Mouse (Mus musculus) frontal cortex, postnatal 25 days (tissue): Measurements from ENCODE around the gene Col6a2.

Experiments
- DNase-seq, 2 experiments: peaks; one replicate each; pipeline ENCODE4 v3.0.0; 2022; ENCODE audit warnings: low spot score in 2 of 2

The Col6a2 gene

DNA sequence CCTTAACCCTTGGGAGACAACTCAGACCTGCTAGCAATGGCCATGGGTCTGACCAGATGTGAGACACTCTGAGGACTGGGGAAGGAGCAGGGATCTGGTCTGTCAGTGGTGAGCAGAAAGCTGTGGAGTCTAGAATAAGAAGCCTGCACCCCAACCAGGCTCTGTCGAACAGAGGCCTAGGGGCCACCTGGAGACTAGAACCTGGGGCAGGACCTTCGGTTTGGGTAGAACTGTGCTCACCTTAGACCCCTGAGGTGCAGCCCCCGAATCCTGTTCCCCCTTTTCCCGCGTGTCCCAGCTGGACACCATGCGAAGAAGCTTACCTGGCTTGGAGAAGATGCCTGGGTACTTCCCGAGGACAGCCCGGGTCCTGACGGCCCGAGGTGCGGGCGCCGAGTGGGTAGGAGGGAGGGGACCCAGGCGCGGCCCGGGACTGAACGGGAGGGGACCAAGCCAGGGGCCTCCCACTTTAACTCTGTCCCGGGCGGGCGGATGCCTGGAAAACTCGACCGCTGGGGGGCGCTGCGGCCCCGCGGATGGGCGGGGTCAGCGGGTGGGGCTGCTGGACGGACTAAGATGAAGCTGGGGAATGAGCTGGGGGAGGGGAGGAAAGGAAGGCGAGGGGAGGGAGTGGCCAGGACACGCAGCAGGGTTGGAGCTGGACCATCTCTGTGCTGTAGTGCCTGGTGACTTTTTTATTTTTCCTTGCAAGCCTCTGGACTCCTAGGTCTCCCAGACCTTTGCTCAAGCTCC, at the start of gene Col6a2:
Col6a2 (minus strand) TSS at position 703 of the 753 bp plus-strand sequence.
- peak; percentile 50 to 68 for DNase-seq

DNA sequence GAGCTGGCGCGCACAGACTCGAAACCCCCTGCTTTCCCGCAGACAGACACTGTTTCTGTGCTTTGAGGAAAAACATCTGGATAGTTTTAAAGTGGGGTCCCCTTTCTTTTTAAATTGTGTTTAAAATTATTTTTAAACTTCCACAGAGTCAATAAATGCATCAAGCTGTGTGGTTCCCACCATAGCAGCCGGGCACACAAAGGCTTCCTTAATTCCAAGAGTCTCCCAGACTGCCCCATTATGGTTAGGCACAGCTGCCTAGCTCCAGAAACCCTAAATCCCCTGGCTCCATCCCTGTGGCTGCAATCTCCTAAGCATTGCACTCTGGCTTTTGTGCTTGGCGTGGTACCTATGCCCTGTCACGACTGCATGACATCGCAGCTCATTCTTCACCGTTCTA, 48.5 kb upstream of the Col6a2 start:
- DNase-seq, result no peak

DNA sequence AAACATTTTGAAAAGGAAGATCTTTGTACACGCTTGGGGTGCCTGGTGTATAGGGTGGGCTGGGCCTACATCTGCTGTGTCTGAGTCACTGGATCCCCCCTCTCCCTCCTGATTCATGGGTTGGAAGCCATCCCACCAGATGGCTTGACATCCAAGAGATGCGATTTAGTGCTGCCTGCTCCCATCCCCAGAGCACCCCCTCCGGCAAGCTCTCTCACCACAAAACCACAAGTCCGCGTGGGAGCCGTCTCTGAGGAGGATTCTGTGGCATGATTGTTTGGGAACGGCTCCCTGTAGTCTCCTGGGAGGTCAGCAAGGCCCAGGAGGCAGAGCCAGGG, 45.5 kb upstream of the Col6a2 start:
- DNase-seq, result peak; percentile 32 to 38

DNA sequence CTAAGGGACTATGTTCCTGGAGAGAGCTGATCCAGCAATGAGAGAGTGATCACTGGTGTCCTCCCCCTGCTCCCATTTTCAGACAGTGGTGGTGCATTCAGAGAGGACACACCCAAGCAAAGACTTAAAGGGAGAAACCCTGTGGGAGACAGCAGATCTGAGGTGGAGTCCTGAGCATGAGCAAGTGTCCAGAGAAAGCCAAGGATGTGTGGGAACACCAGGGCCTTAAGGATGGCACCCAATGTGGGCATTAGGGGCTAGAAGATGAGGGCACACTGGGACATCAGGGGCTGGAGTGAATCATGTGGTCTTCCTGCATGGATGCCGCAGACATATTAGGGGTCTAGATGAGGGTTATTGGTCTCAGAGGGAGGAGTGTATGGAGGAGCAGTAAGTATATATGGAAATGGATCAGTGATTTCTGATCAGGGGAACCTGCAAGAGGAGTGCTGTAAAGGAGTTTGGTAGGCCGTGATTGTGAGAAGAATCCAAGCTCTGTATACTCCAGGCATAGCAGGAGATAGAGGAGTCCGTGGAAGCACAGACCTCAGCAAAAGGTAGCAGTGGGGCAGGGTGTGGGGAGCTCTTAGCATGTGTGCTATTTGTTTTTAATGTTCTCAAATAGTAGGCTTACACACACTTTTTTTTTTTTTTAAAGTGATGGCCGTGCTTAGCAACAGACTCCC, 45.0 kb upstream of the Col6a2 start:
- no peak for DNase-seq

DNA sequence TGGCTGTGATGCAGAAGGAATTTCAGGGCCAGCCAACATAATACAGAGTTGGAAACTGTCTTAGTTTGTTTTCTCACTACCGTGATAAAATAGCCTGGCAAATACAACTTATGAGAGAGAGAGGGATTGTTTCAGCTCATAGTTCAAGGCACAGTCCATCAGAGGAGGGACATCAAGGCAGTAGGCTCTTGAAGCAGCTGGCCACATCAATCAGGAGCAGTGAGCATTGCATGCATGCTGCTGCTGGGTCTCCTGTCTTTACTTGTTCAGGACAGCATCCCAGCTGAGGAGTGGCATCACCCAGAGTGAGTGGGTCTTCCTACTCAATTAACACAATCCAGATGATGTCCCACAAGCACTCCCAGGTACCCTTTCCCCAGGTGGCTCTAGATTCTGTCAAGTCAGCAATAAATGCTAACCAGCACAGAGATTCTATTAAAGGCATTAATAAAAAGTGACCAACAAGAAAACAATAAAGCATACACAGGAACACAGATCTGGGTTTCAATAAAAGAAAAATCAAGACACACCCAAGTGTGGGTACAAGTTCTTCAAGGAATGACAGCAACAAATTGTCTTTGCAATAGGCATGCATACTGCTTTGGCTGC, 43.9 kb upstream of the Col6a2 start:
- no peak for DNase-seq

DNA sequence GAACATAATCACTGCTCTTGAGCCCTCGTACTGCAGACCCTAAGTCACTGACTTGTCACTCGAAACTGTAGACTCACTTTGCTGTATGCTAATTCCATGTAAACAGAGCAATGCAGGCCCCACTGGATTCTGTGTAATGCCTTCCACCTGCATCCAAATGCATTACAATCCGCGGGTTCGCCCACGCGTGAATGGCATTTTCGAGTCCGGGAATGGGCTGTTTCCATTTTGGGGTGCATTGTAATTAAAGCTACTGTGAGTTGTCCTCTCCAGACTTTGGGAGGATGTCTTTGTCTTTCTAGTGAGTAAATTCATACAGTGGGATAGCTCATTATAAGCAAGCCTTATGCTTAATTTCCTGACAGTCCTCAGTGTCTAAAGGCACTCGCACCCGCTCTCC, 42.1 kb upstream of the Col6a2 start:
- no peak for DNase-seq

DNA sequence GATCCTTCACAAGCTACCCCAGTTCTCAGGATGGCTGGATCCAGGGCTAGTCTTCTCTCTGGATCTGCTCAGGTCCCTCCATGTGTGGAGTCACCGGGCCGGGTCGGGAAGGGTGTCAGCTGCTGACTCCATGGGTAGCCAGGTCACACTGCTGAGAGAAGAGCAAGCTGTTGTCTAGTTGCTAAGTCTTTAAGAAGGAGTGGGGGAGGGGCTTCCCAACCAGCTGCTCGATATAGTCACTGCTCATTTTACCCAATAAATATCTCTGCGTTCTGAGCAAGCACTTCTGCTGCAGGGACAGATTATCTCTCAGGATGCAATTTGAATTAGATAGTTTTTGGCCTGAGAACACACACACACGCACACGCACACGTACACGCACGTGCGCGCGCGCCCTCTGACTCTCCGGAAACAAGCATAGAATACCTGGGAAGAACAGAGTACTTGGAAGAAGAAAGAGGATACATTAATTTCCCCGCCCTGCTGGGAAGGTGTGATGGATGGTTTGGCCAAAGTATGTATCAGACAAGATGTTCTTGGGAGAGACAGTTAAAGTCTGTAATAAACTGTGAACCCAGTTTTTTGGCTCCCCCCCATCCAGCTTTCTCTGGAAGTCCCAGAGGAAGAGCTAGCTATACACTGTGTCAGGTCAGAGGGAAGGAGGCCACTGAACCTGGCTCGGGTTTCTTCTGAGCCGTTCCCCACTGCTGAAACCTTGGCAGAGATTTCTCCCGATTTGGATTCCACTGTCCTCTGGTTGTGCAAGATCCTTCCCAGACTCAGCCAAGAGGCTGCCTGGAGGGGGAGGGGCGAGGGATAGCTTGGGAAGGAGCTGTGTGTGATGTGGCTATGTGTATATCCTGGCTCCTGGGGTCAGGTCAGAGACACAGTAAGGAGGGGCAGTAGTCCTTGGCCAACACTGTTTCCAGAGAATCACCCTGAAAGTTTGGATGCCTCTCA, 41.0 kb upstream of the Col6a2 start:
- DNase-seq, result no peak

DNA sequence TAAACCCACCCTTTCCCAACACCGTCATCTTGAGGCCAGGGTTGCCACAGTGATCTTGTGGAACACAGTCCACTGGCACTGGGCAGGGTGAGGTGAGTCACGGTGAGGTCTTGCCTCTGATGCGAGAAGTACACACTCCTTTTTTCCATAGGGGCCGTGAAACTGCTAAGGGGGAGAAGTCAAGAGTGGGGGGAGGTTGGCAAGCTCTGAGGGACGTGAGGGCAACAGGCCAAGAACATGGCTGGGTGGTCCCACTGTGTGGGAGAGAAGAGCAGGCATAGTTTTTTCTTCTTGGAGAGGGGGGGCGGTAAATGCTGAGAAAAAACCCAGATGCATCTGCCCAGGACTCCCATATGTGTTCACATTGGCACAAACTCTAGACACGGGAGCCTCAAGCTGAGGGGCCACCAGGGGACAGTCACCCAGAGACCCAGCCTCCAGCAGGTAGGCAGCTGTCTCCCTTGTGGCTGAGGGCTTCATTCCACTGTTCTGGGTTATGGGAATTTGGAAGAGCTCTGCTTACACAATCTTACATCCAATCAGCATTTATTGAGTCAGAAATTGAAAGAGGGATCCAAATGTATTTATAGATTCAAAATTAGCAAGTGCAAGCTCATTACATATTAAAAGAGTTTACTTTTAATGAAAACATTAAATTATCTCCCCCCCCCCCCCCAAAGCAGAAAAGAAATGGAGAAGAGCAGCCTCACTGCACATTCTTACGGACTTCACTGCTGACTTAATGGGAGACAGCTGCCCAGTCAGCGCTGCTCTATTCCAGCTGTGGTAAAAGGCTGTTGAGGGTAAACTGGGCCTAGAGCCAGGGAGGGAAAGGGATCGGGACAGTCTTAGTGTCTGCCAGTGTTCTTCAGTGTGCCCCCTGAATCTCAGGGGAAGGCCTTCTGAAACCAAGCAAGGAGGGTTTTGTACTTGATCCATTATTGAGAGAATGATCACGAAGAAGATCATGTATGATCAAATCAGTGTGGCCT, 30.2 kb upstream of the Col6a2 start:
- DNase-seq, result no peak

DNA sequence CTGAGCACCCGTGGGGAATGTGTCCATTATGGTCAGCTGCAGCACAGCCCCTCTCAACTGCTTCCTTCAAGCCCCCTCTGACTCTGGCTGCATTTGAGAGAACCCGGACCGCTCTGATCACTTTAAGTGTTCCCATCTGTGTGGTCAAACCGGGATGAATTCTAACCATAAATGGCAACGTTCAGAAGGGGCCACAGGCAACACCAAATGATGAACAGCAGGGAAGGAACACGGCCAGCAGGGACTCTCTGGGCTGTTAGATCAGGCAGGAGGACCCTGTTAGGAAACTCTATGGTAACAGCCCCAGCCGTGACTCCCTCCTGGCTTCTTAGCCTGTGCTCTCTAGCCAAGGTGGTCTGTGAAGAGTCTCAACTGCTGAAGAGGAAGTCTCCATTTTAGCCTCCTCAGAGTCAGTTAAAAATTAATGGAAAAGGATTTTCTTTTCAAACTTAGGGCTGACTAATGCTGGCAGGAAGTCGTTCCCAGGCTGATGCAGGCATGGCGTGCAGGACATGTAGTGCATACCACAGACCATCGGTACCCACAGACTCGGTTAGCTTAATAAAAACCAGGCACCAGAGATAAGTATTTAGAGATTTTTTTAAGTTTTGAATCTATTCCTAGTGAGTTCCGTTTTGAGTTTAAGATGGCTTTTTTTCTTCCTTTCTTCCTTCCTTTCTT, 27.4 kb upstream of the Col6a2 start:
- no peak for DNase-seq

DNA sequence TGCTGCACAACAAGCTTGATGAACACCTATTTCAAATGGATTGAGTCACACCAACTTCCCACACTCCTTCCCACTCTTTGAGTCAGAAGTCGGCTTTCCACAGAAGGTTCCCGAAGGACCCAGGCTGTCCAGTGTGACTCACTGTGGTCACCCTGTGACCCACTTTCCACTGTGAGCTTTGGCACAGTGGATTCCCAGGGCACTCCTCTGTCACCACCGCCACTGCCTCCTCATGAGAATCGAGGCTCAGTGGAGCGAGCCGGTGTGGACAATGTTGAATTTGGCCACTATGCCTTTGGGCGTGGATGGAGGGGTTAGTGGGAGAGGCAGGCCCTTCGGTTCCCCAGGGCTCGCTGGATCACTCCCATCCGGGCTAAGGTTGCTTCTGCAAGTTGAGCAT, 25.3 kb upstream of the Col6a2 start:
- DNase-seq, result no peak

DNA sequence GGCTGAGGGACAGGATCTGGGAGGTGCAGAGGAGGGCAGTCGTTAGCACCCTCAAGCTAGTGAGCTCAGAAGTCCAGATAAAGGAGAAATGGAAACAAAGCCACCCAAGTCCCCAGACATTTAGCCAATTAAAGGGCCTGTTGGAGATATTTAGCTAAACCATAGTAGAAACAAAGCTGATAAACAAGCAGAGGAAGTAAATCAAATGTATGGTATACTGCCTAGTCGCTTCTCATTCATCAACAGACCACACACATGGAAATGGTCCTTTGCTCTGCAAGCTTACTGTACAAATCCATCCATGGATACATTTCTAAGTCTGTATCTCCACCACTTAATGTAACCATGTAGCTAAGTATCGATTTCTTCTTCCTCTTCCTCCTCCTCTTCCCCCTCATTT, 24.0 kb upstream of the Col6a2 start:
- no peak for DNase-seq

DNA sequence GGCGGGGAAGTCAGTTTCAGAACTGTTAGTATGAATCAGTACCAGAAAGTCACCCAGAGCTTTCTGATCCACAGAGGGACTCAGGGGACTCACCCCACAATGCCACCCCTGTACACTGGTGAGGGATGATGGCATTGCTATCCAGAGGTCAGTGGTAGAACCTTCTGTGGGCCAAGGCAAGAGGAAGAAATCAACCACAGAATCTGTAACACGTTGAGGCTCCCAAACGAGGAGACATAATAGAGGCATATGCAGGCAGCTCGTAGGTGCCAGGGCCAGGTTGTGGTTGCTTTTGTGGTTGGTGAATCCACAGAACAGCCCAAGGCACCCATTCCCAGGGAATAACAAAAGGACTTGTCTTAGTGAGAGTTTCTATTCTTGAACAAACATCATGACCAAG, 22.3 kb upstream of the Col6a2 start:
- DNase-seq, result no peak

DNA sequence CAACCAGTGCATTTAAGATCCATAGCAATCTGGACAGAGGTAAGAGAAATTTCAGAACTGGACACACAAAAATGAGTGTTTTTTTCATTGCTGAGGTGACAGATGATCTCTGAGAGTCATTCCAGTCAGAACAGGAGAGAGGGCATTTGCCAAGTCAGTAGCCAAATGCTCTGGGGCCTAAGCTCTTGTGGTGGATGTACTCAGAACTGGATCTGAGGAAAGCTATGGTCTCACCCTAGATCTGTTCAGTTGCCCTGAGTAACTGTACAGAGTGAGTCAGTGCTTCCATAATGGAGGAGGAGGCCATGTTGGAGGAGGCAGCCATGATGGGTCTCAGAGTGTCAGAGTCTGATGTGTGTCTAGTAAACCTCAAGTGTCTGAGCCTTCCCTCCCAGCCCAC, 21.6 kb upstream of the Col6a2 start:
- no peak for DNase-seq

DNA sequence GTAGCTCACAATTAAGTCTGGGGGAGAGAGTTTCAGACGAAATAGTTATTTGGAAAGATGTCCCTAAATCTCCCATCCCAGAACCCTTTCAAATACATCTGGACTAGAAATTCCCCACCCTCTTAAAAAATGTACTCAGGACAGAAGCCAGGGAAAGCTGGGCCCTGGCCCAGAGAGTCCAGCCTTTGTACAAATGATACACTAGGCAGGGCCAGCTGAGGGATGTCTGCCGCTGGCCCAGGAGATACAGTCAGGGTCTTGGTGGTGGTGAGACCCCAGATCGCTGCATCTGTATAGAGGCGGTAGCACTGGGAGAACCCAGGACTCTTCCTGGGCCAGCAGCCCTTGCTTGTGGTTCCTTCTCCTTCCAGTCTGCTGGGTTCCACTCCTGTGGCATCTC, 20.6 kb upstream of the Col6a2 start:
- no peak for DNase-seq

DNA sequence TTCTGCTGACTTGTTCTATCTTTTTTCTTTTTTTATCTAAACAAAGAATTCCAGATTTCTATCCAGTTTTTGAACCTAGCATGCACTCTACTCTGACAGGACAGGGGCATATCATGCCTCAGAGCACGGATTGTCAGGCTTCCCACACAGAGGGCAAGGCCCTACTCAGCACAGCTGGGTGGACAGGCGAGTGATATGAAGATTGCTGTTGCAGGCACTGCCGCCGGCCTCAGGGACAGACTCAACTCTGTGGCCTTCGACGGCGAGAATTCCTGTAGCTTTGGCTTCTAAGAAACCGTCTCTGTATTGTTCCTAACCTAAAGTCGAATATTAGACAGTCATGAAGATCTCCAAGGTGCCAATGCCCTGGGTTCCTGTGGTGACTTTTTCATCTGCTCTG, 20.0 kb upstream of the Col6a2 start:
- no peak for DNase-seq

DNA sequence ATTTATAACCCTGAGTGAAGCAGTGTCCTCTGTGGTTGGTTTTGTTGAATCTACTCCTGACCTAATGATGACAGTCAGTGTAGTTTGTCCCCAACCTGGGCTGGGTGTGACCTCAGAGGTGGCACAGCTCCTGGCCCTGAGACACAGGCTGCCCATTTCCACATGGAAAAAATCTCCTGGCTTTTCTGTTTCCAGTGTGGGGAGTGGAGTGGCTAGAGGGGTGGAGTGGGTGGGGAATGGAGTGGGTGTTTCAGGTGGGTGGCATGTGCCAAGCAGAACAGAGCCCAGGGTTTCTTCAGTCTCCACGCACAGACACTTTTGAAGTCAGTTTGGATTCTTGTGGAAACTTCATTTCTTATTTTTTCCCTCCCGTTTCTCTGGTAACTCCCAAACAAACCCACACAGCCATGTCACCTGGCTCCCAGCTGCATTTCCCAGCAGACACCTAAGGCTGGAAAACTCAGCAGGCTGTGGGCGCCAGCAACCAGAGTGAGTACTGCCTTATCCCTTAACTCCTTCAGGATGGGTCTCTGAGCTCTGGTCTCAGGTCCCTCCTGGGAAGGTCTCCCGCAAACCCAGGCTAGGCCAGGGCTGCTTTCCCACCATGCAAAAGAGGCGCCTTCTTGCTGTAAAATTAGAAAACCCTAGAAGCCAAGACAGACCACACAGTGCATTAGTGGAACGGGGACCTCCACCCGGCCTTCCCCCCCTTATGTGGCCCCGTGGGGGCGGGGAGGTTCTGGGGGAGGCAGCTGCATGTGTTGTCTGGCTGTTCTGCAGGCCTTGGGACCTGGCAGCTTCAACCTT, 19.4 kb upstream of the Col6a2 start:
- DNase-seq, result no peak

DNA sequence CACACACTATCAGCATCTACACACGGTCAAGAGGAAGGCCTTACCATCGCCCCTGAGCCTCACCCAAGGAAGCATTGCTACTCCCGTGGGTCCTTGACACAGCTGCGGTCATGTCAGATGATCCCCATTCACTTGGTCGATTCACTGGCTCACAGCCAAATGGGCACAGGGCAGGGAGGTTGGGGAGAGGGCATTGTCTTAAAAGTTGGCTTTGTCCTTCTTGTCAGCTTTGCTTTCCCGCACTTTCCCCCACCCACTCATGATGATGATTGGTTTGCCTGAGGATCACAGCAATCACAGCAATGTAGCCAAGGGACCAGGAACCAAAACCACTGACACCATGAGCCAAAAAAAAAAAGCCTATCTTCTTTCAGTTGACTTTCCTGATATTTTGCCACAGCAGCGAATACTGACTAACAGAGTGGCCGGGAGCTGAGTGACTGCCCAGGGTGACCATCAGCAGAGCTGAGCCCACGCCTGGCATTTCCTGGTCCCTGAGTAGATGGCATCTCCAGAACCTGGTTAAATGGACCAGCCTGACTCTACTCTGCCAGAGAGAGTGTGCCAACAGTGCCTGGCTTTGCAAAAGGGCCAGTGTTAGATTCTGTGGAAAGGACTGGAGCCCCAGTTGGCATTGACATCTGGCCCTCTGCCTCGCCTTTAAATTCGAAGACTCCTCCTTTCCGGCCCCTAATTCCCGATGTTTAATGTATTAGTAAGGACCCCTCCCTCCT, 18.6 kb upstream of the Col6a2 start:
- no peak for DNase-seq

DNA sequence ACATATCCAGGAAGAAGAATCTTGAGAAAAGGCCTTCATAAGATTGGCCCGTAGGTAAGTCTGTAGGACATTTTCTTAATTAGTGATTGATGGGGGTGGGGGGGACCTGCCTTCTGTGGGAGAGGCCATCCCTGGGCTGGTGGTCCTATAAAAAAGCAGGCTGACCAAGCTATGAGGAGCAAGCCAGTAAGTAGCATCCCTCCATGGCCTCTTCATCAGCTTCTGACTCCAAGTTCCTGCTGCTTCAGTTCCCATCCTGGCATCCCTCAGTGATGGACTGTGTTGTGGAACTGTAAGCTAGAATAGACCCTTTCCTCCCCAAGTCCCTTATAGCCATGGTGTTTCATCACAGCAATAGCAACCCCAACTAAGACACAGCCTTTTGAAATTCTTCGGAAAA, 16.5 kb upstream of the Col6a2 start:
- no peak for DNase-seq

DNA sequence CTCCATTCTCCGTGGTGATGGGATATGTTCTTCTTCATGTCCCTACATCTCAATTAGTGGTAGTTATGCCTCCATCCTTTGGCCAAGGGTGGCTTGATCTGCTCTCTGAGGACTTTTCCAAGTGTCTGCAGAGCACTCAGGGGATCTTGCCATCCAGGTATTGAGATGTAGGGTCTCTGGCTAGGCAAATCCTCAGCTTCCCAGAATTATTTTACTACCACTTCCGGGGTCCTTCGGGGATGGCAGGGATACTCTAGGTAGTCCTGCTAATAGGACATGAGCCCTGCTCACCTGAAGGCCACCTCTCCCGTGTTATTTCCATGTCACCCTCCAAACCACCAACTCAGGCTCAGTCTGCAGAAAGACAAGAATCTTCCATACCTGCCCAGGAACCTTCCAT, 13.2 kb upstream of the Col6a2 start:
- no peak for DNase-seq
